Mouse (Mus musculus) CH12F3 (cell line): Measurements from ENCODE around the gene Sfn.
"Not testable (repeated sequence)": the region's sequence is repeated elsewhere in the genome, so short reads cannot be mapped to it uniquely, and the experiment has no call there.

Source experiments
- in situ Hi-C: fragments of 300-500 bp; cut with MboI; formaldehyde crosslinking; loops from 2 replicates; pipeline ENCODE4 v1.14.3; 2020; ENCODE audit warnings: low sequenced_read_pairs

Sfn gene

GRCm38 (mm10) chr4:133601721-133602218 is at the start of gene Sfn:
Gene Sfn, minus strand, starts transcription at chr4:133602168.
- in situ Hi-C loops = no loop called here

- in situ Hi-C loops = no loop called here
Observed at GRCm38 (mm10) chr4:133651445-133651844, 49.5 kb upstream of the Sfn start.

- in situ Hi-C loops = no loop called here
Observed at GRCm38 (mm10) chr4:133649989-133650699, 48.2 kb upstream of the Sfn start, which contains the start of gene Zdhhc18. Gene Zdhhc18, minus strand, starts transcription at chr4:133650154.

GRCm38 (mm10) chr4:133649464-133649863 is 47.5 kb upstream of the Sfn start:
- in situ Hi-C loops = not testable (repeated sequence)

- in situ Hi-C loops = no loop called here
Observed at GRCm38 (mm10) chr4:133645680-133646079, 43.7 kb upstream of the Sfn start.

GRCm38 (mm10) chr4:133645195-133645594 is 43.2 kb upstream of the Sfn start:
- in situ Hi-C loops = no loop called here

GRCm38 (mm10) chr4:133634043-133634410 is 32.1 kb upstream of the Sfn start:
- in situ Hi-C loops = no loop called here

- in situ Hi-C loops = no loop called here
Observed at GRCm38 (mm10) chr4:133633332-133634042, 31.5 kb upstream of the Sfn start.

- in situ Hi-C loops = no loop called here
Observed at GRCm38 (mm10) chr4:133632483-133633327, 30.7 kb upstream of the Sfn start.

GRCm38 (mm10) chr4:133631769-133632411 is 29.9 kb upstream of the Sfn start:
- in situ Hi-C loops = no loop called here

- in situ Hi-C loops = no loop called here
Observed at GRCm38 (mm10) chr4:133631071-133631768, 29.3 kb upstream of the Sfn start.

- in situ Hi-C loops = no loop called here
Observed at GRCm38 (mm10) chr4:133630326-133630920, 28.5 kb upstream of the Sfn start.

- in situ Hi-C loops = no loop called here
Observed at GRCm38 (mm10) chr4:133629191-133629590, 27.2 kb upstream of the Sfn start.

- in situ Hi-C loops = no loop called here
Observed at GRCm38 (mm10) chr4:133628517-133628916, 26.5 kb upstream of the Sfn start.

GRCm38 (mm10) chr4:133627039-133627438 is 25.1 kb upstream of the Sfn start:
- in situ Hi-C loops = no loop called here

- in situ Hi-C loops = no loop called here
Observed at GRCm38 (mm10) chr4:133626621-133627020, 24.7 kb upstream of the Sfn start.

- in situ Hi-C loops = no loop called here
Observed at GRCm38 (mm10) chr4:133626221-133626620, 24.3 kb upstream of the Sfn start.

GRCm38 (mm10) chr4:133625621-133626071 is 23.7 kb upstream of the Sfn start:
- in situ Hi-C loops = no loop called here

- in situ Hi-C loops = no loop called here
Observed at GRCm38 (mm10) chr4:133624830-133625229, 22.9 kb upstream of the Sfn start.
